Mouse (Mus musculus): ENCODE data around the gene Hoxd9. TPM values are rescaled to one million over a fixed set of nuclear protein-coding genes. Genes with fewer than 3 reads are reported as not detected.

Gene Hoxd9
- polyA plus RNA-seq, 1 experiment, result not detected

DNA sequence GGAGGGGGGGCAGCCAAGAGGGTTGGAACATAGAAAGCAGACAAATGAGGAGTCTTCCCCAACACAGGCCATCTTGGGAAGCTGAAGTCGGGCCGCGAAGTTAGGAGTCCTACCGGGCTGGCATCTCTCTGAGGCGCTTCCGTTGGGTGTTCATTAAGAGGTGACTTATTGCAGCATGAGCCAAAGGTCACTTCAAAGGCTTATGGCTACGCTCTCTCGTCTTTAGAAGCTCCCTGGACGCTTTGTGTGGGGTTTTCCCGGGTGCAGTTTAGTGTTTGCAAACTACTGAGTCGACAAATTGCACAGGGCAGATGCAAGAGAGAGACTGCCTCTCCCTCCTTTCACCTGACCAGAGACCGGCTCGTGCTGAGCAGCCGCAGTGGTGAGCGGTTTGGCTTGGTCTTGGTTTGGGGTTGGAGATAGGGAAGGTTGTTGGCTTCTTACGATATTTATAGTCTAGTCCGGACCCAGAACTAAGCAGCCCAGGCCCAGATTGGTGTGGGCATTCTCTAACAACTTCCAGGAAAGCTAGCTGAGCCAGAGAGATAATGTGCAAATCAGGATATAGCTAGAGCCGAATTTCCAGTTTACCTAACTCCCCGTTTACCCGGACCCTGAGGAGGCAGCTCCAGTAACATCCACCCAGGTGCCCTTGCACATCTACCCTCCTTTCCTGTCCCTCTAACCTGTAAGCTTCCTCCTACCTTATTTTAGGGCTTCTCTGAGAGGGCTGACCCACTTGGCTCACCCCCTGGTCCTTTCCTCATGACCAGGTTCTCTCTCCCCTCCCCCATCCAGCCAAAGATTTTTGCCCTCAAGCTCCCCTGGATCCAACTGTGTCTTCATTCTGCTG lies 41.3 kb downstream of the Hoxd9 start:
- Histone ChIP-seq H3K9me3 (ENCODE audit: control insufficient read depth, low read length) (no peaks in the 10 kb centered on the region), H3K36me3 (ENCODE audit: control insufficient read depth) (no peaks in the 10 kb centered on the region), H3K4me3 (replicated peaks) (no peak overlapping the region), H3K4me1 (ENCODE audit: control insufficient read depth) (no peaks in the 10 kb centered on the region), H3K27me3 (ENCODE audit: control insufficient read depth) (peaks cover 98% of the 10 kb centered on the region)
- TF ChIP-seq GATA1 (IDR thresholded peaks at IDR 0.05; ENCODE audit: low read length) (no peak), TAL1 (IDR thresholded peaks at IDR 0.05; ENCODE audit: low read length) (no peak)

DNA sequence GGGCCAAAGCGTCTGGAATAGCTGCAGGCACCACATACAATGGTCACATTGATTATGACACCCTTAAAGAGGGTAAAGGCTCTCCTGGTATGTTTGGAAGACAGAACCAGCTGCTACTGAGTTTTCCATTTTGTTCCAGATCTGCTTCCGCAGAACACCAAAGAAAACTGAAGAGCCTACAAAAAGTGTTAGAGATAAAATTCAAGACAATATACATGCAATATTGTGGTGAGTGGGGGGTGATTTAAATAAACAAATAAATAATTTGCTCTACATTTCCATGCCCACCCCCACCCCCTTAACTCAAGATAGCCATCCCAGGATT lies 41.9 kb downstream of the Hoxd9 start:
- H3K27me3 ChIP-seq (ENCODE audit: control insufficient read depth), result peaks cover 98% of the 10 kb centered on the region
- H3K4me1 ChIP-seq (ENCODE audit: control insufficient read depth), result no peaks in the 10 kb centered on the region
- H3K9me3 ChIP-seq (ENCODE audit: control insufficient read depth, low read length), result no peaks in the 10 kb centered on the region
- no peak overlapping the region for H3K4me3 ChIP-seq (replicated peaks)
- TF ChIP-seq TAL1 (IDR thresholded peaks at IDR 0.05; ENCODE audit: low read length) (no peak), GATA1 (IDR thresholded peaks at IDR 0.05; ENCODE audit: low read length) (no peak)
- no peaks in the 10 kb centered on the region for H3K36me3 ChIP-seq (ENCODE audit: control insufficient read depth)

DNA sequence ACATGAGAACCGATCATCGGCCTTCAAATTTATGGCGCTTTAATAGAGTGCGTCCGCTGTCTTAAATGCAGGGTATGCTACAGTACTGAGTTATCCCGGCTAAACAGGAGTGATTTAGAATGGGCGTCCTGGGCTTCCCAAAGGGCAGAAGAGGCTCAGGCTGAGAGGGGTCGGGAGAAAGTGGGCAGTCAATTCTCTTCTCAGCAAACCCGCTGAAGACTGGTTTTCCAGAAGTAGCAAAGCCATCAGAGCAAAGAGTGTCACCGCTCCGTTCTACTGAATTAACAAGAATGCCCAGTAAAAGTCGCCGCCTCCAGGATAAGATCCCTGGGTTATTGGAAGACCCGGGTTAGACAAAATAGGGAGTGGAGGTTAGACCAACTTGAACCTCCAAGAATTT lies 42.3 kb downstream of the Hoxd9 start:
- H3K4me3 ChIP-seq (replicated peaks), result no peak overlapping the region
- H3K36me3 ChIP-seq (ENCODE audit: control insufficient read depth), result no peaks in the 10 kb centered on the region
- H3K9me3 ChIP-seq (ENCODE audit: control insufficient read depth, low read length), result no peaks in the 10 kb centered on the region
- peaks cover 98% of the 10 kb centered on the region for H3K27me3 ChIP-seq (ENCODE audit: control insufficient read depth)
- no peaks in the 10 kb centered on the region for H3K4me1 ChIP-seq (ENCODE audit: control insufficient read depth)
- TF ChIP-seq GATA1 (IDR thresholded peaks at IDR 0.05; ENCODE audit: low read length) (no peak), TAL1 (IDR thresholded peaks at IDR 0.05; ENCODE audit: low read length) (no peak)

DNA sequence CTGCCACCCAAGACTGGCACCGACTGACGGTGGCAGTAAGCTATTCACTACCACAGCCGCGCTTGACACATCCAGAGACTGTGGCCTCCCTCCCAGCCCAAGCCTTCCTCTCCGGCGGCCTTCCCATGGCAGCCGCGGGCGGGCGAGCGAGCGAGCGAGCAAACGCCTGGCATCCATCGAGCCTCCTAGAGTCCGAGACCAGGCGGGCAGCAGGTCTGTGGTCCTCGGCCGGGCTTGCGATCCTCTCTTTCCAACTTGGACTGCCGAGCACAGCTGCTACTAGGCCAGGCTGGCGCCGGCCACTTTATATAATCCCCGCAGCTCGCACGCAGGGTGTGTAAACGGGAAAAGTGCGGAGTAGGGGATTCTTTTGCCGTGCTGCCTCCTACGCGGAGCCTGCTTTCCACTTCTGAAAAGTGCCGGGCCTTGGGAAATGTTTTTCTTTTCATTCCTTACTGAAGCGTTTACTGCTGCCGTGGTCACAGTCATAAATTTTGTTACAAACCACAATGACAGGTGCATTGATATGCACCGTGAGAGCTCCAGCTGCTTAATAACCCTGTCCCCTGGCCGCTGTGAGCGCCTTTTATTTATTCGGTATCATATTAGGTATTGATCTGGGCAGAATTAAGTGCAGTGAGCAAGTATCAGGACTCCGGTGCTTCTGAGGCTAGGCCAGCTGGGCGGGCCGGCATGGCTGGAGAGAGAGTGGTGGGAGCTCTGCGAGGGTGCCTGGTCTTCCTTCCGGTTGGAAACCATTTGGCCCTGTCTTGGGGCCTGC lies 43.0 kb downstream of the Hoxd9 start:
- Histone ChIP-seq H3K9me3 (ENCODE audit: control insufficient read depth, low read length) (no peaks in the 10 kb centered on the region), H3K4me3 (replicated peaks) (no peak overlapping the region), H3K4me1 (ENCODE audit: control insufficient read depth) (no peaks in the 10 kb centered on the region), H3K27me3 (ENCODE audit: control insufficient read depth) (peaks cover 98% of the 10 kb centered on the region), H3K36me3 (ENCODE audit: control insufficient read depth) (no peaks in the 10 kb centered on the region)
- TF ChIP-seq GATA1 (IDR thresholded peaks at IDR 0.05; ENCODE audit: low read length), result no peak
- no peak for TF ChIP-seq TAL1 (IDR thresholded peaks at IDR 0.05; ENCODE audit: low read length)

DNA sequence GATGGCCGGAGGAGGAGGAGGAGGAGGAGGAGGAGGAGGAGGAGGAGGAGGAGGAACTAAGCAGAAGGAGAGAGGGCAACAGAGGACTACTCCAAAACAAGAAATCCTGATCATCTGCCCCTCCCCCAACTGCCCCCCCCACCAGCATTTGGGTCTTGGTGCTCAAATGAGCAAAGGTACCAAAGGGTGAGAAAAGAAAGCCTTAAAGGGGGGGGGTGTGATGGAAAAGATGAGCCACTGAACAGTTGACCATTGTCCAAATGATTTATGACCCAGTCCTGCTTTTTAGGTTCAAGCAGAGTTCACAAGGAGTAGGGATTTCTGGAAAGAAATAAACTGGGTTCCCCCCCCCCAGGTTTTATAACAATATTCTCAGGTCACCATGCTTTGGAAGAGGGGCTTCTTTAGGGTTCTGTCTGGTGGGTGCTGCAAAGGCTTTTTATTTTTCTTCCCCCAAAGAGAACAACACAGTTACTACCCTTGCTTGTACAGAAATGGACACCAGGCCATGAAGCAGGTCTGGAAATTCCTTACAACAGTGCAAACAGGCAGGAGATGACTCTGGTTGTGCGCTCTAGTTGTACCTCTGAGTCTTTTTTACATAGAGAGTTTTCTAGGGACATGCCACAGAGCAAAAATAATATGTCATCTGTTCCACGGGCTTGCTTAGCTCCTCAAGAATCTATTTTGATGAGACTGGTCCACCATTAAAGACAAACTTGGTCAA lies 43.9 kb downstream of the Hoxd9 start:
- no peak for TF ChIP-seq TAL1 (IDR thresholded peaks at IDR 0.05; ENCODE audit: low read length)
- no peak for TF ChIP-seq GATA1 (IDR thresholded peaks at IDR 0.05; ENCODE audit: low read length)
- H3K4me1 ChIP-seq (ENCODE audit: control insufficient read depth), result no peaks in the 10 kb centered on the region
- H3K36me3 ChIP-seq (ENCODE audit: control insufficient read depth), result no peaks in the 10 kb centered on the region
- peaks cover 98% of the 10 kb centered on the region for H3K27me3 ChIP-seq (ENCODE audit: control insufficient read depth)
- H3K4me3 ChIP-seq (replicated peaks), result no peak overlapping the region
- H3K9me3 ChIP-seq (ENCODE audit: control insufficient read depth, low read length), result no peaks in the 10 kb centered on the region

DNA sequence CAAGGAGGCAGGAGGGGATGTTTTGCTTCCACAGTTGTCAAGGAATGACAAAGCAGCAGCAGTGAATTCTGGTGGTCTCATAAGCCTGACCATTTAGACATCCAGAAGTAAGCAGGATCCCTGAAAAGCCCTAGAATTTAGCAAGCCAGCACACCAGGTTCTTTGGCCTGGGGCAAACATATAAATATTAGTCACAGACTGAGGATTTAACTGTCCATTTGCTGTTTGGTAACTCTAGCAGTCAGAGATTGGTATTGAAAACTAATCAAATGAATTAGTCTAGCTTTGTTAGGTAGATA lies 44.4 kb downstream of the Hoxd9 start:
- Histone ChIP-seq H3K4me1 (ENCODE audit: control insufficient read depth) (no peaks in the 10 kb centered on the region), H3K27me3 (ENCODE audit: control insufficient read depth) (peaks cover 98% of the 10 kb centered on the region), H3K4me3 (replicated peaks) (no peak overlapping the region), H3K36me3 (ENCODE audit: control insufficient read depth) (no peaks in the 10 kb centered on the region), H3K9me3 (ENCODE audit: control insufficient read depth, low read length) (no peaks in the 10 kb centered on the region)
- TF ChIP-seq TAL1 (IDR thresholded peaks at IDR 0.05; ENCODE audit: low read length) (no peak), GATA1 (IDR thresholded peaks at IDR 0.05; ENCODE audit: low read length) (no peak)

DNA sequence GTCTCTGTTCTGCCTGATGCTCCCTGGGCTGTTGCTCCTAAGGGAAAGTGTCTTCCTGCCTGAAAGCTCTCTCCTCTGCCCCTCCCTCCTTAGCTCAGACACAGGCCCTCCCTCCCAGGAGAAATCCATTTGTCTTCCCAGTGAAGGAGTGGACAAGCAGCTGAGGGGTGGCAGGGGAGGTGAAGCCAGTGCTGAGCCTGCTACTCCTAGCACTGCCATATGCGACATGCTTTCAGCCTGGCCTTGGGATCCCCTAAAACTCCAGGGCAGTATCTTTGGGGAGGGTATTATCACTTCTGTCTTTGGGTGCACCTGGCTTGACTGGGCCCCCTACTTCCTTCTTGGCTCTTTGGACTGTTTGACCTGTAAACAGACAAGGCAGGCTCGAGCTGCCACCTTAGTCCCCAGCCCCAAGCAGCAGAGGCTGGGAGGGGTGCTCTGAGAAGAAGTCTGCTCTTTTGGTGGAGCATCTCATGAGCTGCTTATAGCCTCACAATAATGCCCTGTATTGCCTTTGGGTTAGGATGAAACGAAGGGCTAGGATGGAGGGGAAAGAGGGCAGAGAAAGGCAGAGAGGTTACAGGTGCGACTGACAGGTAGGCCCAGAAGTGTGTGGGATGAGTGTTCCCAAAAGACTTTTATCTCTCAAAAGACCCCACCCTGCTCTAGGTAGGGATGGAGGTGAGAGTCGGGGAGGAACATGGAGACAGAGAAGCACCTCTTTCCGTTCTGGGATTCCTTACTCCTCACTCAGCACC lies 48.2 kb downstream of the Hoxd9 start:
- H3K9me3 ChIP-seq (ENCODE audit: control insufficient read depth, low read length), result no peaks in the 10 kb centered on the region; the same call in 1 of the 2 replicates
- H3K36me3 ChIP-seq (ENCODE audit: control insufficient read depth), result no peaks in the 10 kb centered on the region
- H3K27me3 ChIP-seq (ENCODE audit: control insufficient read depth), result peaks cover 98% of the 10 kb centered on the region
- no peaks in the 10 kb centered on the region for H3K4me1 ChIP-seq (ENCODE audit: control insufficient read depth)
- H3K4me3 ChIP-seq (replicated peaks), result no peak overlapping the region
- TF ChIP-seq TAL1 (IDR thresholded peaks at IDR 0.05; ENCODE audit: low read length) (no peak), GATA1 (IDR thresholded peaks at IDR 0.05; ENCODE audit: low read length) (no peak)

DNA sequence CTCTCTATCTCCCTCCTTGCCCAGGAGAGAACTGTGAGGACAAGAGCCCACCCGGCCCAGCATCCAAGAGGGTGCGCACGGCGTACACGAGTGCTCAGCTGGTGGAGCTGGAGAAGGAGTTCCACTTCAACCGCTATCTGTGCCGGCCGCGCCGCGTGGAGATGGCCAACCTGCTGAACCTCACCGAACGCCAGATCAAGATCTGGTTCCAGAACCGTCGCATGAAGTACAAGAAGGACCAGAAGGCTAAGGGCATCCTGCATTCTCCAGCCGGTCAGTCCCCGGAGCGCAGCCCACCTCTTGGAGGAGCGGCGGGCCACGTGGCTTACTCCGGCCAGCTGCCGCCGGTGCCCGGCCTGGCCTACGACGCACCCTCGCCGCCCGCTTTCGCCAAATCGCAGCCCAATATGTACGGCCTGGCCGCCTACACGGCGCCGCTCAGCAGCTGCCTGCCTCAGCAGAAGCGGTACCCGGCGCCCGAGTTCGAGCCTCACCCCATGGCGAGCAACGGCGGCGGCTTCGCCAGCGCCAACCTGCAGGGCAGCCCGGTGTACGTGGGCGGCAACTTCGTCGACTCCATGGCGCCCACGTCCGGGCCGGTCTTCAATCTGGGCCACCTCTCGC lies 48.9 kb downstream of the Hoxd9 start:
- Histone ChIP-seq H3K36me3 (ENCODE audit: control insufficient read depth) (no peaks in the 10 kb centered on the region), H3K27me3 (ENCODE audit: control insufficient read depth) (peaks cover 98% of the 10 kb centered on the region), H3K9me3 (ENCODE audit: control insufficient read depth, low read length) (no peaks in the 10 kb centered on the region; the same call in 1 of the 2 replicates), H3K4me3 (replicated peaks) (no peak overlapping the region), H3K4me1 (ENCODE audit: control insufficient read depth) (no peaks in the 10 kb centered on the region)
- TF ChIP-seq TAL1 (IDR thresholded peaks at IDR 0.05; ENCODE audit: low read length) (no peak), GATA1 (IDR thresholded peaks at IDR 0.05; ENCODE audit: low read length) (no peak)
